Mouse (Mus musculus) erythroblast, embryonic 14.5 days (primary cell): Measurements from ENCODE around the gene Pdzd3. TPM values are rescaled to one million over a fixed set of nuclear protein-coding genes. Genes with fewer than 3 reads are reported as not detected.

Source experiments
- H3K27me3 ChIP-seq: 2 replicates; pipeline ENCODE4 v1.6.1; 2012; ENCODE audit warnings: inconsistent platforms; ENCODE audit not compliant: control insufficient read depth
- H3K36me3 ChIP-seq: 2 replicates; pipeline ENCODE4 v1.6.1; 2012; ENCODE audit warnings: mild to moderate bottlenecking, inconsistent platforms; ENCODE audit not compliant: control insufficient read depth
- H3K4me1 ChIP-seq: 2 replicates; pipeline ENCODE4 v1.6.1; 2012; ENCODE audit warnings: inconsistent platforms; ENCODE audit not compliant: control insufficient read depth
- H3K4me3 ChIP-seq: replicated peaks from 2 replicates; pipeline ENCODE3; 2012; ENCODE audit warnings: moderate library complexity, mild to moderate bottlenecking, inconsistent platforms
- H3K9me3 ChIP-seq: 2 replicates; pipeline ENCODE4 v1.6.1; 2012; ENCODE audit warnings: low read length, inconsistent platforms, mixed read lengths; ENCODE audit not compliant: control insufficient read depth
- GATA1 ChIP-seq: IDR thresholded peaks from 2 replicates; pipeline ENCODE4 v1.6.1; 2012; ENCODE audit warnings: low read length, inconsistent platforms, mixed read lengths
- TAL1 ChIP-seq: IDR thresholded peaks from 3 replicates; pipeline ENCODE4 v1.6.1; 2012; ENCODE audit warnings: low read length, inconsistent platforms, mixed read lengths
- polyA plus RNA-seq: library from polyadenylated mRNA; stranded (reverse); fragments of >175 nt; gene quantifications from 2 replicates; pipeline ENCODE4 v1.2.3, GENCODE M21; 2012

Pdzd3 gene
- polyA plus RNA-seq, 1 experiment = not detected

- TF ChIP-seq TAL1 = no peak
- TF ChIP-seq GATA1 = no peak
- Histone ChIP-seq H3K9me3 (no peaks in the 10 kb centered on the region), H3K4me1 (peaks cover 45% of the 10 kb centered on the region), H3K27me3 (no peaks in the 10 kb centered on the region), H3K36me3 (peaks cover 16% of the 10 kb centered on the region), H3K4me3 (peak overlapping the region; percentile 20)
Measured at GRCm38 (mm10) chr9:44231609-44232008, 19.7 kb downstream of the Pdzd3 start.

GRCm38 (mm10) chr9:44225993-44226392 lies 25.3 kb downstream of the Pdzd3 start:
- H3K9me3 ChIP-seq = peaks cover 3% of the 10 kb centered on the region; the same call in 1 of the 2 replicates
- TF ChIP-seq TAL1 (no peak), GATA1 (no peak)
- peaks cover 14% of the 10 kb centered on the region for H3K36me3 ChIP-seq
- no peaks in the 10 kb centered on the region for H3K27me3 ChIP-seq
- H3K4me3 ChIP-seq = no peak overlapping the region
- peaks cover 29% of the 10 kb centered on the region for H3K4me1 ChIP-seq

GRCm38 (mm10) chr9:44213538-44213937 lies 37.7 kb downstream of the Pdzd3 start:
- Histone ChIP-seq H3K27me3 (no peaks in the 10 kb centered on the region), H3K4me1 (no peaks in the 10 kb centered on the region; the same call in 1 of the 2 replicates), H3K9me3 (no peaks in the 10 kb centered on the region), H3K36me3 (peaks cover 8% of the 10 kb centered on the region), H3K4me3 (no peak overlapping the region)
- TF ChIP-seq TAL1 (no peak), GATA1 (no peak)

GRCm38 (mm10) chr9:44212406-44212805 lies 38.9 kb downstream of the Pdzd3 start:
- H3K9me3 ChIP-seq = no peaks in the 10 kb centered on the region
- peaks cover 8% of the 10 kb centered on the region for H3K36me3 ChIP-seq
- H3K4me3 ChIP-seq = no peak overlapping the region
- TF ChIP-seq TAL1 (no peak), GATA1 (no peak)
- H3K4me1 ChIP-seq = no peaks in the 10 kb centered on the region; the same call in 1 of the 2 replicates
- no peaks in the 10 kb centered on the region for H3K27me3 ChIP-seq

GRCm38 (mm10) chr9:44209416-44209815 lies 41.9 kb downstream of the Pdzd3 start:
- peaks cover 1% of the 10 kb centered on the region for H3K4me1 ChIP-seq
- TF ChIP-seq GATA1 (no peak), TAL1 (no peak)
- no peaks in the 10 kb centered on the region for H3K9me3 ChIP-seq
- H3K27me3 ChIP-seq = no peaks in the 10 kb centered on the region
- peaks cover 8% of the 10 kb centered on the region for H3K36me3 ChIP-seq
- no peak overlapping the region for H3K4me3 ChIP-seq

GRCm38 (mm10) chr9:44207840-44208239 lies 43.4 kb downstream of the Pdzd3 start:
- H3K9me3 ChIP-seq = no peaks in the 10 kb centered on the region
- peaks cover 8% of the 10 kb centered on the region for H3K36me3 ChIP-seq
- H3K4me1 ChIP-seq = peaks cover 4% of the 10 kb centered on the region
- no peak for TF ChIP-seq GATA1
- H3K27me3 ChIP-seq = no peaks in the 10 kb centered on the region
- H3K4me3 ChIP-seq = no peak overlapping the region

- TF ChIP-seq TAL1 (no peak), GATA1 (no peak)
- H3K4me1 ChIP-seq = peaks cover 6% of the 10 kb centered on the region
Measured at GRCm38 (mm10) chr9:44200458-44200857, 50.8 kb downstream of the Pdzd3 start.

GRCm38 (mm10) chr9:44199580-44199979 lies 51.7 kb downstream of the Pdzd3 start:
- H3K4me3 ChIP-seq = no peak overlapping the region
- TF ChIP-seq TAL1 = no peak
- no peak for TF ChIP-seq GATA1
- H3K9me3 ChIP-seq = peaks cover 2% of the 10 kb centered on the region; the same call in 1 of the 2 replicates
- peaks cover 6% of the 10 kb centered on the region for H3K4me1 ChIP-seq
- no peaks in the 10 kb centered on the region for H3K27me3 ChIP-seq
- H3K36me3 ChIP-seq = peaks cover 32% of the 10 kb centered on the region

More at GRCm38 (mm10) chr9:44200458-44200857, 50.8 kb downstream of the Pdzd3 start:
- no peaks in the 10 kb centered on the region for H3K27me3 ChIP-seq
- H3K36me3 ChIP-seq = peaks cover 30% of the 10 kb centered on the region
- no peak overlapping the region for H3K4me3 ChIP-seq
- peaks cover 2% of the 10 kb centered on the region; the same call in 1 of the 2 replicates for H3K9me3 ChIP-seq

- H3K4me3 ChIP-seq = no peak overlapping the region
- no peak for TF ChIP-seq TAL1
- TF ChIP-seq GATA1 = no peak
- peaks cover 2% of the 10 kb centered on the region; the same call in 1 of the 2 replicates for H3K9me3 ChIP-seq
- peaks cover 32% of the 10 kb centered on the region for H3K36me3 ChIP-seq
- H3K27me3 ChIP-seq = no peaks in the 10 kb centered on the region
- peaks cover 6% of the 10 kb centered on the region for H3K4me1 ChIP-seq
Measured at GRCm38 (mm10) chr9:44199166-44199565, 52.1 kb downstream of the Pdzd3 start.

Other genes with a start within 250 kb of the Pdzd3 start
- gene Thy1, start 208.1 kb downstream of the Pdzd3 start, polyA plus RNA-seq = not detected in 2 replicates
- 0.05 TPM in 1 of 2 replicates, not detected in the other for gene Usp2, start 184.4 kb downstream of the Pdzd3 start, polyA plus RNA-seq
- not detected in 2 replicates for gene Mfrp, start 149.7 kb downstream of the Pdzd3 start, polyA plus RNA-seq
- gene C1qtnf5, start 144.2 kb downstream of the Pdzd3 start, polyA plus RNA-seq = 0.08 TPM in 1 of 2 replicates, not detected in the other
- not detected in 2 replicates for gene Gm49380, start 138.0 kb downstream of the Pdzd3 start, polyA plus RNA-seq
- 8.5 and 11.1 TPM in 2 replicates for gene Rnf26, start 138.0 kb downstream of the Pdzd3 start, polyA plus RNA-seq
- gene Mcam, start 117.0 kb downstream of the Pdzd3 start, polyA plus RNA-seq = not detected in 2 replicates
- 0.13 and 0.16 TPM in 2 replicates for gene Cbl, start 17.4 kb downstream of the Pdzd3 start, polyA plus RNA-seq
- gene Ccdc153, start 10.8 kb downstream of the Pdzd3 start, polyA plus RNA-seq = not detected in 2 replicates
- 0.07 TPM in 1 of 2 replicates, not detected in the other for gene Nlrx1, start 17.1 kb upstream of the Pdzd3 start, polyA plus RNA-seq
- gene Abcg4, start 37.1 kb upstream of the Pdzd3 start, polyA plus RNA-seq = 19.1 and 19.9 TPM in 2 replicates
- 0.57 and 0.75 TPM in 2 replicates for gene Hinfp, start 54.2 kb upstream of the Pdzd3 start, polyA plus RNA-seq
- 24.5 and 25.4 TPM in 2 replicates for gene C2cd2l, start 68.8 kb upstream of the Pdzd3 start, polyA plus RNA-seq
- gene Dpagt1, start 74.5 kb upstream of the Pdzd3 start, polyA plus RNA-seq = 0.15 and 0.20 TPM in 2 replicates
- gene H2afx, start 83.2 kb upstream of the Pdzd3 start, polyA plus RNA-seq = 364 and 434 TPM in 2 replicates
- gene Hmbs, start 92.8 kb upstream of the Pdzd3 start, polyA plus RNA-seq = 331 and 361 TPM in 2 replicates
- gene Vps11, start 110.2 kb upstream of the Pdzd3 start, polyA plus RNA-seq = 1.4 and 1.5 TPM in 2 replicates
- gene Hyou1, start 128.0 kb upstream of the Pdzd3 start, polyA plus RNA-seq = 0.69 and 0.80 TPM in 2 replicates
- gene Slc37a4, start 145.4 kb upstream of the Pdzd3 start, polyA plus RNA-seq = 0.23 and 0.31 TPM in 2 replicates
- gene Rps25, start 155.7 kb upstream of the Pdzd3 start, polyA plus RNA-seq = 16.3 and 35.8 TPM in 2 replicates
- gene Trappc4, start 156.1 kb upstream of the Pdzd3 start, polyA plus RNA-seq = 0.37 and 0.65 TPM in 2 replicates
- gene Ccdc84, start 167.1 kb upstream of the Pdzd3 start, polyA plus RNA-seq = 1.1 and 1.5 TPM in 2 replicates
- gene Foxr1, start 189.7 kb upstream of the Pdzd3 start, polyA plus RNA-seq = not detected in 2 replicates
- not detected in 2 replicates for gene Upk2, start 203.5 kb upstream of the Pdzd3 start, polyA plus RNA-seq
- 0.06 and 0.09 TPM in 2 replicates for gene Bcl9l, start 231.4 kb upstream of the Pdzd3 start, polyA plus RNA-seq